Mouse (Mus musculus): ENCODE measurements around the gene Fah. TPM values are rescaled to one million over a fixed set of nuclear protein-coding genes. Genes with fewer than 3 reads are reported as not detected.

Gene Fah
- total RNA-seq, 2 experiments from 2014 or later, result 16.0 to 20.1 TPM

DNA sequence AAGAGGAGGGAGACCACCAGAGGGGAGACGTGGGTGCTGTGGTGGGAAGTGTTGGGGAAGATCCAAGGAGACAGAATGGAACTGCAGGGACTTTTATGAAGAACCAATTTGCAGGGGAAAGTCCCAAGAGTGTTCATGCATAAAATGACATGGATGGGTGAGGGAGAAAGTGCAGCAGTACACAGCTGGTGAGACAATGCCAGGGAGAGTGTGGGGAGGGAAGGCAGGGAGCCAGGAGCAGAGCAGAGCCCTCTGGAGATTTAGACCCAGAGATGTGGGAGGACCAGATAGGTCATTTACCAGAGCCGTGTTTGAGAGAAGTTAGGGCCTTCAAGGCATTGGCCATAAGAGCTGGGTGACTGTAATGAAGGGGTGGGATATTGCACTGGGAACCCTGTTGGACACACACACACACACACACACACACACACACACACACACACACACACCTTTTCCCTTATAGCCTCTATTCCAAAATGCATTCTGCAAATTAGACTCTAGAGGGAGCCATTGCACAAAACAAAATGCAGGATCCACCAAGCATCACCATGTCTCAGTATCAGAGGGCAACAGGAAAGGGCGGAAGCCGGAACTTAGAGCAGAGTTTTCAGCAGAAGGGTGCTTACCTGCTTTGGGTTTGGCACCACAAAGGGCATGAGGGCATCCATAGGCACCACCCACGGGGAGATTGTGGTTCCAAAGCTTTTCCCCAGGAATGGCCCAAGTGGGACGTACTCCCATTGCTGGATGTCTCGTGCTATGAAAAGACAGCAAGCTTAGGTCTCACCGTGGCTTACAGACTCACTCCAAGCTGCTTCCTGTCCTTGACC is 12.2 kb downstream of the Fah start:
- peak in 1 of 2 experiments; percentile 34 for DNase-seq

DNA sequence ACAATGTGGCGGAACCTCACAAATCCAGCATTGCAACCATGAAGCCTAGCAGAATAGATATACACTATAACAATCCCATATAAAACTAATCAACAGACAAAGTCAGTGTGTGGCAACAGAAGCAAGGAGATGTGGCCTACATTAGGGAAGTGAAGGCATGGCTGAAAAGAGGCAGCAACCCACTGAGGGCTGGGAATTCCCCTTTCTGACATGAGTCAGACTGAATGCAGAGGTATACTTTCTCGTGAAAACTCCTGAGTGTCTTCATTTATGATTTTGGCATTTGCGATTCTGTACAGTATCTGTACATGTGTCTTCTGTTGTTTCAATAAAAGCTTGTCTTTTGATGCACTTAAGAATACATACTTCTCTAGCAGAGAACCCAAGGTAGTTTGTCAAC is 15.2 kb downstream of the Fah start:
- no peak for DNase-seq

DNA sequence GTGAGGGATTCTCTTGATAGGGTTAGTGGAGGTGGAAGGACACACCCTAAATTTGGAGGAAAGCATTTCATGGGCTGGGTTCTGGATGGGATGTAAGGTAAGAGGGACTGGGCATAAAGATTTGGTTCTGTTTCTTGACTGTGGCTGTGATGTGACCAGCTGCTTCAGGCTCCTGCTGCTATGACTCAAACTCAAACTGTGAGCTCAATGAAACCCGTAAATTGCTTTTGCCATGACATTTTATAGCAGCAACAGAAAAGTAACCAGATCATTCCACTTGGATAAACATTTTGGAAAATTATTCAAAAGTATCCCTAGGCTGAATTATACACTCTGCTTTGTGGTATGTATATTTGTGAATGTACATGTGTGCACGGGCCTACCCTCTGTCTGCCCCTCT is 15.9 kb downstream of the Fah start:
- no peak for DNase-seq

DNA sequence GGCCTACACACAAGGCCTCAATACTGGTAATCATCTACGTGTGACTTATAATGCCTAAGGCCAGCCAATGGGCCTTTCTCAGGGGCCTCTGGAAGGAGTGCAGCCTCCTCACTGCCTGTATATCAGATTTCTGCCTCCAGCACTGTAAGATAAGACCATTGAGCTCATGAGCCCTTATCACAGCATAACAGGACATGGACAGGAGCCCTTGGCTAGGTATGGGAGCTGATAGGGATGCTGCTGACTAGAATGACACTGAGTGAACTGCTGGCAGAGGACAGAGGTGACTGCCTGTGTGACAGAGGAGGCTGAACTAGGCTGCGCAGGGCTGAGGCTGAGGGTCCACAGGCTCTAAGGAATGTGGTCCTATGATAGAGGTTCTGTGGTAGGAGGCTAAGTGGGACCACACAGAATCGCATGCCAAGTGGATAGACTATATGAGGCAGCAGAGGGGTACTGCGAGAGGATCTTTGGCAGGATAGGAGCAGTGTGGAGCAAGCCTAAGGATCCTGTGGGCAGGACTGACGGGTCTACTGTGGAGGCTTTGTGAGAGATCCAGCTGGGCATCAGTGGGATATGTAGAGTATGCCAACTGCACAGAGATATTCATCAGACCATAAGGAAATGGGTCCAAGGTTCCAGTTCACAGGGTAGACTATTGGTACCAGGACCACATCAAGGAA is 19.3 kb downstream of the Fah start:
- DNase-seq, result no peak

DNA sequence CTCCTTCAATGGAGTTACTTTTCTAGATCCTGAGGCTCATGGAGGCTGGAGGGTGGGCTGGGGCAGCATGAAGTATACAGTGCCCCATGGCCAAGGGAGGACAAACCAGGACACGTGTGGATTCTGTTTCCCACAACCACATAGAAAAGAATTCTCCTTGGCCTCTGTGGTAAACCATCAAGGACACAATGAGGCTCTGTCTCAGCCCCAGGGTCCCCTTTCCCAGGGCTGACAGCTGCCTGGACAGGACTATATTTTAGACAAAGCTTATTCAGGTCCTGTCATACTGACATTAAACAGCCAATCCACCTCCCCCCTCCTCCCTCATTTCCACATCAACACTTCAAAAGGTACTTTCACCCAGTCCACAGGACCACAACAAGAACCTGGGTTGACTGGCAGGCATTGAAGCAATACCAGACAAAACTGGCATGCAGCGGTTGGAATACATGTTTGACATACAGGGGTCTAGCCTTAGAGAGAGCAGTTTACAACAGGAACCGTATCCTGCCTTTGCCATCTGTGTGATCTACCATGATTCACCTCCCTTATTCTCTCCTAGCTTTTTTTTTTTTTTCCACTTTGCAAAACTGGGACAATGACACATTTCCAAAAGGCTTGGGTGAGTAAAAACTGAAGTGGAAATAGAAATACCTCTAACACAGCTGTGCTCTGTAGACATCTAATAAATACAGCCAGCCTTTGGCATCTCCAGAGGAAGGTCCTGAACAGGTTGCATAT is 20.0 kb downstream of the Fah start:
- DNase-seq, result no peak

DNA sequence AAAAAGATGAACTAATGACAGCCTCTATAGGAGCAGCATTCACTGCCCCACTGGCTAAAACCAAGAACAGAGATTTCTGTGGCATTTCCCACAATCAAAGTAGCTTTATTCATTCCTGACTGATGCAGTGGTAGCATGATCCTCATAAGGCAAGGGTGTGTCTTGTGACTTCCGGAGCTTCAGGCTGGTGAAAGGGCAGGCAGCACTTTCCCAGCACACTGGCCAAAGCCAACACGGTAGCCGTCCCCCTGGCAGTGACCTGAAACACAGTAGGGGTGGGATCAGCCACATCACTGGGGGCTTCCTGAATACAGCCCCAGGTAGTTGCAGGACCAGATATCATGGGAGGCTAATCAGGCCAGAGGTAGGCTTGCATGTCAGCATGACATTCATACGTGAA is 21.4 kb downstream of the Fah start:
- no peak for DNase-seq

DNA sequence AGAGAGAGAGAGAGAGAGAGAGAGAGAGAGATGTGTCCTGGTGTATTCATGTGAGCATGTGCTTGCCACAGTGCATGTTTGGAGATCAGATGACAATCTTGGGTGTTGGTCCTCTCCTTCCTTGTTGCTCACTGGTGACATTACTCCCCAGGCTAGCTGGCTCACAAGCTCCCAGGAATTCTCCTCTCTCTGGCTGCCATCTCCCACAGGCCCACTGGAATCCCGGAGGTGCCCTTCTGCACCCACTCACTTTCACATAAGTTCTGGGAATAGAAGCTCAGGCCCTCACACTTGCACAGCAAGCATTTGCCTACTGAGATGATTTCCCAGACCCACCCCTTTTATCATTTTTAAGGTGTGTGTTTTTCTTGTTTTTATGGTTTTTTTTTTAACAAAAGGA is 26.8 kb downstream of the Fah start:
- DNase-seq, result no peak

DNA sequence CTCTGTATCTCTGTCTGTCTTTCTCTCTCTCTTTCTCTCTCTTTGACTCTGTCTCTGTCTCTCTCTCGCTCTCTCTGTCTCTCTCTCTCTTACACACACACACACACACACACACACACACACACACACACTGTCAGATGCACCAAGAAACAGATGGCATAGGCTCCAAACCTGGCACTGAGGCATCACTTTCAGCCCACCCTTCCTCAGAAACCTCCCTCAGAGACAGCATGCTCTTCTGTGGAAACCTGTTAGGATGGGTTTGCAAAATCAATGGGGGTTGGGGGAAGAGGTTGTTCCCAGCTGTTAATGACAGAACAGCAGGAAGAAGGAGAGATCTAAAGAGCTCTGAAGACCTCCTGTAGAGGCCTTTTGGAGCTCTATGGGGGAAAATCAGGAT is 27.7 kb downstream of the Fah start:
- DNase-seq, result peak; percentile 27 to 46

DNA sequence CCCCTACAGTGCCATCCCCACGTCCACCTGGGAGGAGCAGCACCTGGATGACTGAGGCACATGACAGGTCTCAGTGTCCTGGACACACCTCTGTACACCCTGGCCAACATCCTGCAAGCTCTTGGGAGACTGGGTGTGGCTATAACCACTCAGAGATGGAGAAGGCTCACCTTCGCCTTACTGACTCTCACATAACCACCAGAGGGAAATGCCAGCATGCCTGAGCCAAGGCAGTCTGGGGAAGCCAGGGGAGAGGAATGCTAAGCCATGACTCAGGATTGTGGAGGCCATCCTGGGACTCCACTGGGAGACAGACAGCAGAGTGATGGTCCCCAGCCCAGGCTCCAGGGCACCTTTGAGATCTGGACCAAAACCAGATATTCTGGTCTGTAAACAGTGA is 29.5 kb downstream of the Fah start:
- DNase-seq, result no peak

DNA sequence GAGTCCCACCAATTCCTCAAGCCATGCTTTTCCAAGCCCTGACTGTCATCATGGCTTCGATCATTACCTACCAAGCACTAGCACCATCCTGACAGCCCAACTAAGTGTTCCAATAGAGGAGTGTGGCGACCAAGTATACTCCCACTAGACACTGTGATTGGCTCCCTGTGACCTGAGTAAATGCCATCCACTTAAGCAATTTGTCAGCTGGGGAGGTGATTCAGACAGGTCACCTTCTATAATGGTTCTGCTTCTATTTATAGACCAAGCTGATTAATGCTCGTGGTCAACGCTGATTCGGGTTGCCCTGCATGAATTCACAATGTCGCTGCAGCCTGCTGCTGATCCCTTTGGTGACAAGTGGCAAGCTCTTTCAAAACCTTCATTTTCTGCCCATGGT is 40.3 kb downstream of the Fah start:
- DNase-seq, result no peak

DNA sequence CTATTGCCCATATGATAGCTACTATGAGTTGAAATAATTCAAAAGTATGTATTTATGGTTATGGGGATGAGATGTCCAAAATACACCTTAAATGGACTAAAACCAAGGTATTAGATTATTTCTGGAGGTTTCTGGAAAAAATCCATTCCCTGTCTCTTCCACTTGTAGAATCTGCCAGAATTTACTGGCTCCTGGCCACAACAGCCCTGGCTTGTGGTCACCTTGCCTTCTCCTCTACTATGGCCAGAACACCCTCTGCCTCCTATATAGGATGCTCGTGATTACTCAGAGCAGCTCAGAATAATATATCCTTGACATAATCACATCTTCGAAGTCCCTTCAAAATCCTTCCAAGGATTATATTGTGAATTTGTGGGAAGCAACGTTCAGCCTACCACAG is 42.3 kb downstream of the Fah start:
- DNase-seq, result no peak

DNA sequence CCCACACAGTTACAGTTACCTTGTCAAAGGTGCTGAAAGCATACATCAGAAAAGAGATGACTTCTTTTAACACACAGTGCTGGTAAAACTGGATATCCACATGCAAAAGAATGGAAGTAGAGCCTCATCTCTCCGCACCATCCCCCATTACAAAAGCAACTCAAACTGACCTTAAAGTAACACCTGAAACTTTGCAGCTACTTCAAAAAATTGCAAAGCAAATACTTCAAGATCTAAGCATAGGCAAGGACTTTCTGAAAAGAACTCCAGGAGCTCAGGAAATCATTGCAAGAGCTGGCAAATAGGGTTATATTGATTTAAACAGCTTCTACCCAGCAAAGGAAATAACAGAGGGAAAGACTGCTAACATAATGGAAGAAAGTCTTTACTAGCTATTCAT is 46.0 kb downstream of the Fah start:
- DNase-seq, result no peak

DNA sequence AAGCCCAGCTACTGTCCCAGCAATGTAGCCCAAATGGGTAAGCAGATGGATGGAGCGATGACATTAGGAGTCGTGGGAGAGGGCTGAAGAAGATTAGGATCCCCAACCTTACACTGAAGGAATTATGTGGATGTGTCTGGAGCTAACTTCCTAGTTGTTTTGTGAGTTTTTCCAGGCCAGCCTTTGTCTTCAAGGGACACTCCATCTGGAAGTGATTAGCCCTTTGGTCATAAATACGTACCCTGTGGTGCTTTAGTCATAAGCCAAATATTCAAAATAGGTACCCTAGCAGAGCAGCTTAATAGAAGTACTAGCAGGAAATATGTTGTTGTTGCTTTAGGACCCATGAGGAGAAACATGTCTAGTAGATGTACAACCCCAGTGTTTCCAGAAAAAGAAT is 49.2 kb downstream of the Fah start:
- DNase-seq, result no peak

DNA sequence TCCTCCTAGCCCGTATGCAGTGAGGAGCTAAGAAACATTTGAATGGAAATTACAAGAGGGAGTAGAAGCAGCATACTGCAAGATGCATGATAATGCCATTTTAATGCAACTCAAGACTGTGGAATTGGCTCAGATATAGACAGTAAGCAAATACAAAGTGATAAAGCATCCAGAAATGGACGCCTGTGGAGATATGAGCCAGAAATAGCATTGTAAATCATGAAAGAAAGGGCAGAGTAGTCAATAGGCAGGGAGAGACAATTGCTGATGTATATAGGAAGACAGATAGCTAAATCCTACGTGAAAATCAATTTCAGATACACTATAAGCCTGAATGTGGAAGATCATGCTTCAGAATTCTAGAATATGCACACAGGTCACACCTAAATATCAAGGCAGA is 51.2 kb downstream of the Fah start:
- DNase-seq, result no peak

DNA sequence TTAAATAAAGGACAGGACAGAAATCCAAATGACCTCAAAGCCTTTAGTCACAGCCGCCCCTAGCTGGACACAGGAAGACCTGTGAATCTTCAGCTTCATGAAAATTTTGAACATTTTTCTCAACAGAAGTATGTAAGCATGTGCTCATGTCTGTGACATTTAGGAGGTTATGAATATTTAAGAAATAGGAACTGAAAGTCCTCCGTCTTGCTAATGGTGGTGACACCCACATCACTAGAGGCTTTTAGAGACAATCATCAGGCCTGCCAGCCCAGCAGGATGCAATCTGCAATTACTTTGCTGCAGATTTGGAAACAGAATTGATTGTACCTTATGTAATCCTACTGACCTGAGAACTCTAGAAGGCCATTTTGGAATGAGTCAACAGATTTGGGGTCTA is 55.0 kb downstream of the Fah start:
- no peak for DNase-seq

DNA sequence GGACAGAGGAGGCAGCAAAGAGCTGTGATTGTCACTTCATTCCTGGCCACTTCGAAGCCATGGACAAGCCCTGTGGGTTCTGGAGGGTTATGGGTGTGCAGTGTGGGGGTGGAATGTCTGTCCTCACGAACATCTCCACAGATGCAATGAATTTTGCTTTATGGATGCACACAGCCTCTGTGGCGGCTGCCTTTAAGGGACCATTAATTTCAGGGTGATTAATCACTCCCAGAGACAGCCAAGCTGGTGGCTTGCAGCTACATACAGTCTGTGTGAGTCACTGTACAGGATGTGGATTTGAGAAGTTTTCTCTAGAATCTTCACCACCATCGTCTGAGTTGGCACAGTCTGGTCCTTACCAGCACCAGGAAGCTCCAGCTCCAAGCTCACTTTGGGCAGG is 59.9 kb downstream of the Fah start:
- DNase-seq, result no peak

DNA sequence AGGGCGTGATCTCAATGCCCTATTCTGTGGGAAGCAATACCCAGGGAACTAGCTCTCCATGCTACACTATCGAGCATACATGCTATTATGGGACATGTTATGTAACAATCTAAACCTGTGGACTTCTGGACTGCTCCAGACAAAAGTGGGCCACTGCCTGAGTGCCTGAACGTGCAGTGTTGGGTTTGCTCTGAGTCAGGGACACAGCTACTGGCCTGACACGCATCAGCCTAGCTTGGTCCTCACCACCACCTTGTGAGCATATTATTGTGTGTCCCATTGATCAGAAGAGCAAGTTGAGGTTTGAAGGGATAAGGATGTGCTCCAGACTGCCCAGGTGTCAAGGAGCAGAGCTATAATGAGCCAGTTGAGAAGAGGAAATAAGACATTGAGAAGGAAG is 61.6 kb downstream of the Fah start:
- no peak for DNase-seq

Other genes with a start within 250 kb of the Fah start
- gene Arnt2, start 196.5 kb downstream of the Fah start, total RNA-seq (2021), result 100 to 1,000 TPM; 132 to 153 TPM
- gene Gm2115, start 77.8 kb downstream of the Fah start, total RNA-seq (2021), result 10 to 100 TPM; 90.7 to 91.0 TPM
- 10 to 100 TPM; 74.9 to 75.7 TPM for gene Zfand6, start 83.2 kb upstream of the Fah start, total RNA-seq (2021)
- not detected for gene Olfr291, start 246.8 kb upstream of the Fah start, total RNA-seq (2021)

All from layer of hippocampus, postnatal 36 days (tissue).